9 mouse cellular contexts compared by ENCODE assay signal in the genomic region with DNA sequence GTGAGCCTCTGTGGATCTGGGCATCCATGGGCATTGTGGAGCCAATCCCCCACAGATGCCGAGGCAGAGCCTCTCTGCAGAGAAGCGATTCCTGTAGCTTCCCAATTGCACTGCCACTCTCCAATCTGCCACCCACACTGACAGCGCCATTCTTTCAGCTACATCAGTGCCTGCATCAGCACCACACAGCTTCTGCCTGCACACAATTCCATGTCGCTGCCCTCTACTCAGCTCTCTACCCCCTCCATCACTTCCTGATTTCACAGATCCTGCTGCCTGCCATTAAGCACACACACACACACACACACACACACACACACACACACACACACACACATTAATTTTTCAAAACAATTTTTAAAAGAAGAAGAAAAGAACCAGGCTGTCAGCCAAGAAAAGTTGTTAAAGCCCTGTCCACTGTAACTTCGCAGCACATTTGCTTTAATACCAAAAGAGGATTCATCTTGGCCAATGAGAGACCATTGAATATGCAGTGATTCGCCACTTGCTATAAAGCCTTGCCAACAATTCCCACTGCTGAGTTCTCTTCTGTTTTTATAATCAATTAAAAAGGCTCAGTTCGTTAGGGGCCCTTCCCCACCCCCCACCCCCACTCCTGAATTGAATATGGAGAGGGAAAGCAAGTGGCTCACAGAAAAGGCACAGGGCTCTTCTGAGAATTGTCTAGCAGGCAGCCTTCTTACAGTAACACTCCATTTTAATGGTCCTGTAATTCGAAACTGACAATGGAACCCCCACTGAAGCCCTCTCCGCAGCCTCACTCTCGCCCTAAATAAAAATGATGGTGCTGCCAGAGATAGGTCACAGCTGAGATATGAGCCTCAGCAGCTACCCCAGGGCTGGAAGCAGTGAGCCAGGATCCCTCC.
DNase-seq lines count a peak whose midpoint lies in the region; ATAC-seq lines count a peak whose summit lies in the region.
"Had no signal": no experiment of that assay in that cellular context is flagged by ENCODE, and none has a peak within 500 bp of the region (broad histone marks: within the 10 kb centered on the region; RNA-seq: fewer than 3 reads in every experiment).

No protein-coding gene starts in this region.

- H3K27ac ChIP-seq in forebrain, embryonic 16.5 days (ENCODE audit: low read length), result peak overlapping the region; percentile 54
- H3K27ac ChIP-seq in liver, embryonic 12.5 days, result no peak overlapping the region

- 0 out of 2 replicates have a peak overlapping the region, but pooled peaks have one; percentile 5 for H3K9ac ChIP-seq in forebrain, embryonic 16.5 days (replicated peaks; ENCODE audit: low read depth, low read length)
- H3K9ac ChIP-seq in liver, embryonic 12.5 days, result no peak overlapping the region

- peaks cover 21% of the 10 kb centered on the region for H3K4me1 ChIP-seq in forebrain, embryonic 16.5 days (replicated peaks; ENCODE audit: control insufficient read depth, insufficient read depth, low read length)
- no peaks in the 10 kb centered on the region for H3K4me1 ChIP-seq in liver, embryonic 12.5 days

- peak; percentile 42 for DNase-seq in layer of hippocampus, adult 11-12 months (ENCODE audit: low spot score)
- DNase-seq in layer of hippocampus, adult 9-10 months (ENCODE audit: low spot score), result no peak
- peak; percentile 19 to 40 for DNase-seq in layer of hippocampus, adult 8-10 months (ENCODE audit: low spot score in 2 of 2)
- DNase-seq in retina, embryonic 14.5 days (ENCODE audit: low spot score), result peak; percentile 37
- DNase-seq in ovary, postnatal 10 days (ENCODE audit: low spot score), result no peak
- no peak for DNase-seq in MN1 (ENCODE audit: low spot score)
- DNase-seq: heart, postnatal 36 days had no signal

- no peaks in the 10 kb centered on the region for H3K27me3 ChIP-seq in forebrain, embryonic 16.5 days (replicated peaks; ENCODE audit: control insufficient read depth, insufficient read depth, low read length)
- H3K27me3 ChIP-seq in liver, embryonic 12.5 days (replicated peaks), result no peaks in the 10 kb centered on the region

- no peaks in the 10 kb centered on the region for H3K36me3 ChIP-seq in forebrain, embryonic 16.5 days (ENCODE audit: control insufficient read depth, insufficient read depth)
- H3K36me3 ChIP-seq in liver, embryonic 12.5 days, result no peaks in the 10 kb centered on the region

- WGBS in forebrain, embryonic 16.5 days, result 5% methylated on average over 10 of the region's 10 CpGs
- WGBS in liver, embryonic 12.5 days (ENCODE audit: insufficient replicate concordance), result 36% methylated on average over 10 of the region's 10 CpGs

- ATAC-seq in forebrain, embryonic 16.5 days, result peak; percentile 90
- no peak for ATAC-seq in liver, embryonic 12.5 days

- no peak overlapping the region for H3K4me3 ChIP-seq in forebrain, embryonic 16.5 days (replicated peaks; ENCODE audit: low read length)
- H3K4me3 ChIP-seq in liver, embryonic 12.5 days, result no peak overlapping the region

- H3K4me2 ChIP-seq in forebrain, embryonic 16.5 days (ENCODE audit: low read length), result peak overlapping the region; percentile 37
- no peak overlapping the region for H3K4me2 ChIP-seq in liver, embryonic 12.5 days

- no peaks in the 10 kb centered on the region for H3K9me3 ChIP-seq in forebrain, embryonic 16.5 days (ENCODE audit: control insufficient read depth, low read length)
- no peaks in the 10 kb centered on the region for H3K9me3 ChIP-seq in liver, embryonic 12.5 days (replicated peaks)

Comparison
In these comparisons a context has a peak if more than half of its experiments do, and no peak if none do; other contexts are left out.
1. DNase-seq: peak in layer of hippocampus, adult 11-12 months (single experiment), layer of hippocampus, adult 8-10 months (2 of 2) and retina, embryonic 14.5 days (single experiment); none in layer of hippocampus, adult 9-10 months (single experiment), ovary, postnatal 10 days (single experiment) and MN1 (single experiment).